Mouse (Mus musculus) intestine, embryonic 15.5 days (tissue): ENCODE measurements at regions not wholly inside any gene's neighbourhood (a gene's known extent, or its start where the extent isn't known, plus 50 kb on each side); places are given as distances from the start of the nearest gene placed in this dataset.
"Not testable (repeated sequence)": the region's sequence is repeated elsewhere in the genome, so short reads cannot be mapped to it uniquely, and the experiment has no call there.

Experiments used
- ATAC-seq: fragments of 200-750 bp; cut with Nextera tagmentation; 2 replicates; pipeline ENCODE4 v1.8.0; 2017; ENCODE audit warnings: moderate TSS enrichment, moderate library complexity
- H3K27ac ChIP-seq: fragments of 300-500 bp; sonication (generic); 2 replicates; pipeline ENCODE4 v1.5.1; 2015; ENCODE audit warnings: mild to moderate bottlenecking, inconsistent platforms
- H3K27me3 ChIP-seq: fragments of 300-500 bp; sonication (generic); replicated peaks from 2 replicates; pipeline ENCODE4 v1.6.1; 2015; ENCODE audit warnings: inconsistent platforms
- H3K36me3 ChIP-seq: fragments of 300-500 bp; sonication (generic); 2 replicates; pipeline ENCODE4 v1.6.1; 2015; ENCODE audit warnings: inconsistent platforms
- H3K4me1 ChIP-seq: fragments of 300-500 bp; sonication (generic); replicated peaks from 2 replicates; pipeline ENCODE4 v1.6.1; 2015; ENCODE audit warnings: inconsistent platforms
- H3K4me2 ChIP-seq: fragments of 300-500 bp; sonication (generic); replicated peaks from 2 replicates; pipeline ENCODE4 v1.6.1; 2015; ENCODE audit warnings: mild to moderate bottlenecking, inconsistent platforms
- H3K4me3 ChIP-seq: fragments of 300-500 bp; sonication (generic); replicated peaks from 2 replicates; pipeline ENCODE4 v1.5.1; 2015; ENCODE audit warnings: inconsistent platforms
- H3K9ac ChIP-seq: fragments of 300-500 bp; sonication (generic); 2 replicates; pipeline ENCODE4 v1.6.1; 2015; ENCODE audit warnings: inconsistent platforms
- H3K9me3 ChIP-seq: fragments of 300-500 bp; sonication (generic); 2 replicates; pipeline ENCODE4 v1.6.1; 2016; ENCODE audit warnings: inconsistent platforms
- WGBS: fragments of 180-500 bp; shearing (Covaris S2); methylation state at CpG from one replicate; pipeline ENCODE4 v1.1.7; 2015; 5-methylcytosine and 5-hydroxymethylcytosine counted together

DNA sequence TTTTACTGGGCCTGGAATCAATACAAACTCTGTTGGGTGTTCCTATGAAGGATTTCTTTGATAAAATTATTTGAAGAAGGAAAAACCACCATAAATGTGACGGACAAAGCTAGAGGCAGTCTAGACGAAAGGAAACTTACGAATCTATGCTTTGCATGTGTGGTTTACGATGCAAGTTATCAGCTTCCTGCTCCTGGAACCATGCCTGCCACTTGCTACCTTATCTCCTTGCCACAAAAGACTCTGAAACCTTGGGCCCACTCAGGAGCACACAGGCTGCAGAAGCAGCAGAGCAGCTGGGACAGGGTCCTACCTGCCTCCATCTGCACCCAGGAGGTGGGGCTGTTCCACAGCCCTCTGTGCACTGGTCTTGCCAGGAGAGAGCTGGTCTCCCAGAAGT lies 287.5 kb downstream of the Arl6ip6 start:
- H3K27ac ChIP-seq, H3K4me2 ChIP-seq, H3K9me3 ChIP-seq, H3K4me3 ChIP-seq, ATAC-seq, H3K9ac ChIP-seq, H3K36me3 ChIP-seq, H3K4me1 ChIP-seq, H3K27me3 ChIP-seq: not testable (repeated sequence)
- 67% methylated on average over 4 of the region's 4 CpGs for WGBS

- no peak for ATAC-seq
- Histone ChIP-seq H3K4me1 (no peaks in the 10 kb centered on the region), H3K9ac (no peak overlapping the region), H3K9me3 (no peaks in the 10 kb centered on the region), H3K36me3 (no peaks in the 10 kb centered on the region), H3K27me3 (no peaks in the 10 kb centered on the region), H3K4me2 (no peak overlapping the region), H3K4me3 (no peak overlapping the region), H3K27ac (no peak overlapping the region)
- WGBS: 93% methylated on average over 1 of the region's 1 CpGs
Observed at GRCm38 (mm10) chr2:53488301-53488700, 296.8 kb downstream of the Arl6ip6 start.

GRCm38 (mm10) chr2:53490805-53491585 lies 299.5 kb downstream of the Arl6ip6 start:
- WGBS: 72% methylated on average over 4 of the region's 4 CpGs
- H3K9ac ChIP-seq: no peak overlapping the region
- H3K27ac ChIP-seq: no peak overlapping the region
- no peaks in the 10 kb centered on the region for H3K36me3 ChIP-seq
- no peaks in the 10 kb centered on the region for H3K27me3 ChIP-seq
- H3K9me3 ChIP-seq: no peaks in the 10 kb centered on the region
- H3K4me3 ChIP-seq: no peak overlapping the region
- ATAC-seq: no peak
- no peak overlapping the region for H3K4me2 ChIP-seq
- no peaks in the 10 kb centered on the region for H3K4me1 ChIP-seq

DNA sequence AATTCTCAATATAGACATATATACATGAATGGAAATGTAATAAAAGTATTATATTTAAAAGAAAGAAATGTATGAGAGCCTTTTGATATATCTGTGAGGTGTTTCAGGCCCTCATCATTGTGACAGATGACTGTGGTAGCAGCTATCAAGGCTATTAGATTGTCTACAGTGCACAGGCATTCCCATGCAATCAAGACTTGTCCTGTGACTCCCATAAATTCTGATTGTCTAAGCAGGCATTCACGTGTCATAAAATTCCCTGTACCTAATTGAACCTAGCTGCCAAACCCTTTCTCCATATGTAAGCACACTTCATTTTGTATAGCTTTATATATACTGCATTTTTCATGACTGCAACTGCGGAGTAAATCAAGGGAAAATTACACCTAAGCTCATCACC lies 301.3 kb downstream of the Arl6ip6 start:
- 68% methylated on average over 2 of the region's 2 CpGs for WGBS
- Histone ChIP-seq H3K4me2 (no peak overlapping the region), H3K9ac (no peak overlapping the region), H3K4me3 (no peak overlapping the region), H3K36me3 (no peaks in the 10 kb centered on the region), H3K4me1 (no peaks in the 10 kb centered on the region), H3K27ac (no peak overlapping the region), H3K27me3 (no peaks in the 10 kb centered on the region), H3K9me3 (no peaks in the 10 kb centered on the region)
- ATAC-seq: no peak

DNA sequence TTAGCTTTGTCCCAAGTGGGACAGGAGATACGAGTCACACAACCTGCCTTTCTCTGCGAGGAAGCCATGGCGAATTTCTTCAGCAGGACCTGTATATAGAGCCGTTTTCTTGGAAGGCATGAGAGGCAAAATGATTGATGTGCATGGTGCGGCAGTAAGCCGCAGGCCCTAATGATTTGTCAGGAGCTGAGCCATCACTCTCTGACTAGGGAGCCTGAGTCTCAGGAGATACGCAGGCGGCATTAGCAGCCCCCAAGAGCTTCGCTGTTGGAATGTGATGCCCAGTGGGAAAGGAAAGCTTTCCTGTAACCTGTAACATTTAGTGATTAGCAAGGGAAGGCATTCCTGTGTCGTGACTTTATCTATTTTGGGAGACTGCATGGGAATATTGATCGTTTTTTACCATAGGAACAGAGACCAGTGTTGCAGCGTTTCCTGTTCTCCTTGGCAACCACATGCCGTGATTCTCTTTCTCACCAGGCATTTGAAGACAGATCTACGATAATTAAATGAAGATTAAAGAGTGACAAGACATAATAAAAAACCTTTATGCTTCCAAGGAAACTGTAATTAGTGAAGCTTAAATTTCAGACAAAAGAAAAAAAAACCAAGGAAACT lies 310.2 kb downstream of the Arl6ip6 start:
- Histone ChIP-seq H3K27me3 (no peaks in the 10 kb centered on the region), H3K36me3 (no peaks in the 10 kb centered on the region), H3K9ac (no peak overlapping the region), H3K27ac (no peak overlapping the region), H3K4me2 (no peak overlapping the region), H3K4me3 (no peak overlapping the region), H3K4me1 (no peaks in the 10 kb centered on the region), H3K9me3 (no peaks in the 10 kb centered on the region)
- no peak for ATAC-seq
- WGBS: 46% methylated on average over 14 of the region's 14 CpGs

GRCm38 (mm10) chr2:53502275-53502667 lies 310.7 kb downstream of the Arl6ip6 start:
- H3K4me3 ChIP-seq: no peak overlapping the region
- H3K4me2 ChIP-seq: no peak overlapping the region
- no peak for ATAC-seq
- H3K9me3 ChIP-seq: no peaks in the 10 kb centered on the region
- H3K27me3 ChIP-seq: no peaks in the 10 kb centered on the region
- H3K36me3 ChIP-seq: no peaks in the 10 kb centered on the region
- H3K27ac ChIP-seq: no peak overlapping the region
- H3K4me1 ChIP-seq: no peaks in the 10 kb centered on the region
- WGBS: 62% methylated on average over 4 of the region's 4 CpGs
- H3K9ac ChIP-seq: no peak overlapping the region

GRCm38 (mm10) chr2:53542097-53542496 lies 350.6 kb downstream of the Arl6ip6 start:
- Histone ChIP-seq H3K9me3 (no peaks in the 10 kb centered on the region), H3K27ac (no peak overlapping the region), H3K36me3 (no peaks in the 10 kb centered on the region), H3K9ac (no peak overlapping the region), H3K27me3 (no peaks in the 10 kb centered on the region), H3K4me2 (no peak overlapping the region), H3K4me1 (no peaks in the 10 kb centered on the region), H3K4me3 (no peak overlapping the region)
- ATAC-seq: no peak
- 82% methylated on average over 2 of the region's 2 CpGs for WGBS

- Histone ChIP-seq H3K9me3 (no peaks in the 10 kb centered on the region), H3K9ac (no peak overlapping the region), H3K4me3 (no peak overlapping the region), H3K27me3 (no peaks in the 10 kb centered on the region), H3K4me2 (no peak overlapping the region), H3K4me1 (no peaks in the 10 kb centered on the region), H3K36me3 (no peaks in the 10 kb centered on the region), H3K27ac (no peak overlapping the region)
- 81% methylated on average over 1 of the region's 1 CpGs for WGBS
- no peak for ATAC-seq
Observed at GRCm38 (mm10) chr2:53574007-53574406, 382.5 kb downstream of the Arl6ip6 start.

- no peak overlapping the region for H3K4me3 ChIP-seq
- no peaks in the 10 kb centered on the region for H3K36me3 ChIP-seq
- no peaks in the 10 kb centered on the region for H3K27me3 ChIP-seq
- no peak overlapping the region for H3K4me2 ChIP-seq
- H3K4me1 ChIP-seq: no peaks in the 10 kb centered on the region
- 84% methylated on average over 2 of the region's 2 CpGs for WGBS
- H3K9me3 ChIP-seq: no peaks in the 10 kb centered on the region
- no peak overlapping the region for H3K27ac ChIP-seq
- no peak overlapping the region for H3K9ac ChIP-seq
- ATAC-seq: no peak
Observed at GRCm38 (mm10) chr2:53605829-53606228, 414.3 kb downstream of the Arl6ip6 start.

DNA sequence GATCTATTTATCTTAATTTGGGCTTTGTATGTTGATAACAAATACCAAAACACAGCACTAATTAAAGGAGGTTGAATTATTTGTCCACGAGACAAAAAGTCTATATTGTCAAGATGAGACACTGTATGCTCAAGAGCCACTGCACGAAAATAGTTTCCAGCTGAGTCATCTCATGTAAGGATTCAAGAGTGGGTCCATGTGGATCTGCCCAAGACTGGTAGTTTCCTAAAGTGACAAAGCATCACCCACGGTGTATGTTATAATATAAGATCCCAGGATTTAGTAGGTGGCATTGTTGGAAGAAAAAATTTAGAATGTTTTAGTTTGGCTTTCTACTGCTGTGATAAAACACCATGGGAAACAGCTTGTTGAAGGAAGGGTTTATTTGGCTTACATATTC lies 428.2 kb downstream of the Arl6ip6 start:
- WGBS: 81% methylated on average over 3 of the region's 3 CpGs
- no peak for ATAC-seq
- no peak overlapping the region for H3K9ac ChIP-seq
- no peaks in the 10 kb centered on the region for H3K4me1 ChIP-seq
- no peaks in the 10 kb centered on the region for H3K27me3 ChIP-seq
- no peak overlapping the region for H3K4me2 ChIP-seq
- no peaks in the 10 kb centered on the region for H3K36me3 ChIP-seq
- H3K27ac ChIP-seq: no peak overlapping the region
- no peak overlapping the region for H3K4me3 ChIP-seq
- no peaks in the 10 kb centered on the region for H3K9me3 ChIP-seq

DNA sequence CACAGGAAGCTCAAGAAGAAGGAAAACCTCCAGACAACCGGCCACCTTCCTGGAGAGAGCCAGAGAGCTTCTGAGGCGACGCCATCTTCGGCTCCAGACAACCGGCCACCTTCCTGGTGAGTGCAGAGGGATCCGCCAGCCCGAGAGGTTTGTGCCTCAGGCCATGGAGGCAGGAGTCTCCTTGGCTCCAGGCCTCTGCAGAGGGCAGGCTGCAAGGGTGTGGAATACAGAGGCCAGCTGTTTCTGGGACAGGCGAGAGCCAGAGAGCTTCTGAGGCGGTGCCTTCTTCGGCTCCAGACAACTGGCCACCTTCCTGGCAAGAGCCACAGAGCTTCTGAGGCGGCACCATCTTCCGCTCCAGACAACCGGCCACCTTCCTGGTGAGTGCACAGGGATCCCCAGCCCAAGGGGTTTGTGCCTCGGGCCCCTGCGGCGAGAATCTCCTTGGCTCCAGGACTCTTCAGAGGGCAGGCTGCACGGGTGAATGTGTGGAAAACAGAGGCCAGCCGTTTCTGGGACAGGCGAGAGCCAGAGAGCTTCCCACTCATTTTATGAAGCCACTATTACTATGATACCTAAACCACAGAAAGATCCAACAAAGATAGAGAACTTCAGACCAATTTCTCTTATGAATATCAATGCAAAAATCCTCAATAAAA lies 441.4 kb downstream of the Arl6ip6 start:
- H3K4me1 ChIP-seq, H3K36me3 ChIP-seq, H3K9ac ChIP-seq, H3K9me3 ChIP-seq, H3K27me3 ChIP-seq, ATAC-seq, H3K4me2 ChIP-seq, H3K4me3 ChIP-seq, H3K27ac ChIP-seq: not testable (repeated sequence)
- WGBS: 64% methylated on average over 19 of the region's 19 CpGs

DNA sequence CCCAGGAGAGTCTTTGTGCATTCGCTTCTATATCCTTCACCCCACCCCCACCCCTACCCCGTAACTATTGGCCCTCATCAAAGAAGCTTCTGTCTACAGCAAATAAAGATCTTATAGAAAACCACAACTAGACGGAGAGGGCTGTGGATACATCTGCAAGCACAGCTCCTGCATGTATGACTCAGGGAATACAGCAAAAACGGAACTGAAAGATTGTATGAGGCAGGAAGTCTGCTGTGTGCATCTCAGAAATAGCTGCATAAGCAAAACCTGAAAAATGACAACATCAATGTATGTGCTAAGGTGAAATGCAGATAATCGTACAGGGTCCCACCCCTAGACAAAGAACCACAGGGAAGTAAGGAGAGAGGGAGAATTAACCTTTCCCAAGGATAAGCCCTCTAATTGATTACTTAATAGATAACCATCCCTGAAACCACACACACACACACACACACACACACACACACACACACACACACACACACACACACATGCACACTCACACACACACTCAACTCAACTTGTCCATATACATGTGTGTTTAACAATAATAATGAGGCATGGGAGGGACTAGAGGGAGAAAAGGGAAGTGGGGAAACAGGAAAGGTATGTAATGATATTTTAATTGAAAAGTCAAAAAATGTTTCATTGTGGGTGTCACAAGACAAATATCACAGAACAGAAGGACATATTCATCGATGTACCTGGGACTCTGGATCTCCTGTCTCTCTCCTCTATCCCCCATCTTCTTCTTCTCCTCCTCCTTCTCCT lies 416.6 kb downstream of the Rprm start:
- Histone ChIP-seq H3K4me2 (no peak overlapping the region), H3K9me3 (no peaks in the 10 kb centered on the region), H3K27me3 (no peaks in the 10 kb centered on the region), H3K9ac (no peak overlapping the region), H3K4me3 (no peak overlapping the region), H3K4me1 (no peaks in the 10 kb centered on the region), H3K36me3 (no peaks in the 10 kb centered on the region), H3K27ac (no peak overlapping the region)
- no peak for ATAC-seq
- 65% methylated on average over 6 of the region's 6 CpGs for WGBS
